Mouse (Mus musculus) kidney, adult 2 months (tissue): ENCODE data around the gene Evi5. TPM values are rescaled to one million over a fixed set of nuclear protein-coding genes. Genes with fewer than 3 reads are reported as not detected.

Experiments used
- DNase-seq: peaks from one replicate; pipeline ENCODE4 v3.0.0; 2021
- H3K27ac ChIP-seq: fragments of 200-500 bp; 2 replicates; pipeline ENCODE4 v1.5.1; 2012; ENCODE audit warnings: low read depth, low read length, control low read depth, inconsistent platforms; ENCODE audit not compliant: insufficient read depth
- H3K27me3 ChIP-seq: fragments of 200-500 bp; replicated peaks from 2 replicates; pipeline ENCODE4 v1.6.1; 2012; ENCODE audit warnings: mild to moderate bottlenecking, moderate library complexity, low read length, inconsistent platforms; ENCODE audit not compliant: control insufficient read depth, insufficient read depth
- H3K36me3 ChIP-seq: fragments of 200-500 bp; 2 replicates; pipeline ENCODE4 v1.6.1; 2012; ENCODE audit warnings: mild to moderate bottlenecking, moderate library complexity, low read length, inconsistent platforms; ENCODE audit not compliant: control insufficient read depth, insufficient read depth
- H3K4me1 ChIP-seq: fragments of 200-500 bp; 2 replicates; pipeline ENCODE4 v1.6.1; 2011; ENCODE audit warnings: low read length; ENCODE audit not compliant: control insufficient read depth, insufficient read depth
- H3K4me3 ChIP-seq: fragments of 200-500 bp; 2 replicates; pipeline ENCODE4 v1.5.1; 2011; ENCODE audit warnings: mild to moderate bottlenecking, low read depth, low read length, control low read depth; ENCODE audit not compliant: insufficient read depth
- CTCF ChIP-seq: fragments of 200-500 bp; conservative IDR thresholded peaks from 2 replicates; pipeline ENCODE4 v1.5.1; 2011; ENCODE audit warnings: low read depth, mild to moderate bottlenecking, control low read depth, low read length, moderate library complexity, mixed read lengths; ENCODE audit not compliant: insufficient read depth, insufficient read length
- POLR2A ChIP-seq: fragments of 200-500 bp; IDR thresholded peaks from one replicate; pipeline ENCODE4 v1.6.1; 2011; ENCODE audit warnings: low read depth, low read length, control low read depth
- WGBS: fragments of 180-500 bp; shearing (Covaris S2); methylation state at CpG from one replicate; pipeline ENCODE4 v1.1.7; 2018; 5-methylcytosine and 5-hydroxymethylcytosine counted together
- polyA plus RNA-seq: library from polyadenylated mRNA; depleted of rRNA; stranded (reverse); fragments of >200 nt; gene quantifications from 2 replicates; pipeline ENCODE4 v1.2.3, GENCODE M21; 2012

Gene Evi5
- polyA plus RNA-seq, 1 experiment = 39.0 TPM

DNA sequence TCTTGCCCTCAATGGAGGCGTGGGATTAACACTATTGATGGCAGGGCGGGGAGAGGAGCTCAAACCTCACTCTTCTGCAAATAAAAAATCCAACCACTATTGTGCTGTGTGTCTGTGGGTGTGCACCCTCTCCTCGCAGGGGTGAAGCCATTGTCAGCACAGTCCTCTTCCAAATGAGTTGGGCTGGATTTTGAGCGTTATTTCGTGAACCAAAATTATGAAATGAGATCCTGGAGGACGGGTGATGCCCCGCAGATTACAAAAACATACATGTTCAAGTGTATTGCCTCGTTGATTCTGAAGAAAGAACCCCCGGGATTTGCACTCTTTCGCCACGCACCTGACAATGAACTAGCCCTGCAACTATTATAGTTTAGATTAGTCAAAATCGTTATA lies 147.9 kb downstream of the Evi5 start:
- no peaks in the 10 kb centered on the region for H3K36me3 ChIP-seq
- no peak for DNase-seq
- WGBS = 24% methylated on average over 12 of the region's 12 CpGs
- H3K27me3 ChIP-seq = peaks cover 7% of the 10 kb centered on the region
- TF ChIP-seq POLR2A (no peak), CTCF (no peak)
- H3K4me3 ChIP-seq = no peak overlapping the region
- H3K4me1 ChIP-seq = peaks cover 9% of the 10 kb centered on the region; the same call in 1 of the 2 replicates
- no peak overlapping the region for H3K27ac ChIP-seq

GRCm38 (mm10) chr5:107726281-107727006 lies 148.5 kb downstream of the Evi5 start:
- Histone ChIP-seq H3K36me3 (no peaks in the 10 kb centered on the region), H3K4me3 (peak overlapping the region; percentile 15; the same call in 1 of the 2 replicates), H3K4me1 (peaks cover 9% of the 10 kb centered on the region; the same call in 1 of the 2 replicates), H3K27me3 (peaks cover 8% of the 10 kb centered on the region), H3K27ac (no peak overlapping the region)
- DNase-seq = no peak
- 2% methylated on average over 57 of the region's 57 CpGs for WGBS
- TF ChIP-seq POLR2A (no peak), CTCF (no peak)

DNA sequence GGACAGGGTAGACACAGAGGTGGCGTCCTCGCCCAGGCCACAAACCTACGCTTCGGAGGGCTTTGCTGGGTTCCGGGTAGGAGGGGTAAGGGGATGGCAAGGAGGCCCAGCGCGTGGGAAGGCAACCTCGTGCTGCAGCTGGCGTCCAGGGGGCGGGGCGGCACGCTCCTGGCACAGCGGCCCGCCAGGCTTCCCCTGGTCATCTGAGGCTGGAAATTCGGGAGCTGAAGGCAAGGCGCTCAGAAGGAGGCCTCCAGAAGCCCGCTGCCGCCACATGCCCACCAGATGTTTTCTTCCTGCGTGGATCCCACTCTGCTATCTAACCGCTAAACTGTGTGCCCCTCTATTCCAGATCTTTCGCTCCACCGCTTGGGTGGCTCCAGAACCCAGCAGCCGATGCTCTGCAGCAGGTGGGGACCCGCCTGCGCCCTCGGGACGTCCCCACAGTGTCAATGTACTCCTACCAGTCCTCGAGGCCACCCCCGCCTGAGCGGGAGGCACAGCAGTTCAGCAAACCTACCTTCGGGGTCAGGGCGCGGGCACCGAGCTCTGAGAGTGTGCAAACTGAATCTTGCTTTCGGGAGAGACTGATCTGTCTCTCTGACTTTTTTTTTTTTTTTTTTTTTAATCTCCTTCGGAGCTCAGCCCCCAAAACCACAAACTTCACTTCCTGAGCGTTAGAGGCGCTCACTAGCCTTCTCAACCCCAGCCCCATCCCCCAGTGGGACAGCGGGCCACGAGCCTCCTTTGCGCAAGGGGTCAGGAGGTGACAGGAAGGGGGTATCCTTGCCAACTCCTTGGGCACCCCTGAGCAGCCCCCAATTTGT lies 149.3 kb downstream of the Evi5 start, which contains the start of gene Gfi1:
Gene Gfi1, minus strand, starts transcription at position 602 of the 827 bp plus-strand sequence.
- Histone ChIP-seq H3K27me3 (peaks cover 9% of the 10 kb centered on the region), H3K36me3 (no peaks in the 10 kb centered on the region), H3K4me3 (peak within 1 kb of the TSS; percentile 15; the same call in 1 of the 2 replicates), H3K4me1 (peaks cover 9% of the 10 kb centered on the region; the same call in 1 of the 2 replicates), H3K27ac (no peak within 1 kb of the TSS)
- no peak for TF ChIP-seq CTCF
- no peak for TF ChIP-seq POLR2A
- WGBS = 2% methylated on average over 41 of the region's 41 CpGs
- DNase-seq = no peak

DNA sequence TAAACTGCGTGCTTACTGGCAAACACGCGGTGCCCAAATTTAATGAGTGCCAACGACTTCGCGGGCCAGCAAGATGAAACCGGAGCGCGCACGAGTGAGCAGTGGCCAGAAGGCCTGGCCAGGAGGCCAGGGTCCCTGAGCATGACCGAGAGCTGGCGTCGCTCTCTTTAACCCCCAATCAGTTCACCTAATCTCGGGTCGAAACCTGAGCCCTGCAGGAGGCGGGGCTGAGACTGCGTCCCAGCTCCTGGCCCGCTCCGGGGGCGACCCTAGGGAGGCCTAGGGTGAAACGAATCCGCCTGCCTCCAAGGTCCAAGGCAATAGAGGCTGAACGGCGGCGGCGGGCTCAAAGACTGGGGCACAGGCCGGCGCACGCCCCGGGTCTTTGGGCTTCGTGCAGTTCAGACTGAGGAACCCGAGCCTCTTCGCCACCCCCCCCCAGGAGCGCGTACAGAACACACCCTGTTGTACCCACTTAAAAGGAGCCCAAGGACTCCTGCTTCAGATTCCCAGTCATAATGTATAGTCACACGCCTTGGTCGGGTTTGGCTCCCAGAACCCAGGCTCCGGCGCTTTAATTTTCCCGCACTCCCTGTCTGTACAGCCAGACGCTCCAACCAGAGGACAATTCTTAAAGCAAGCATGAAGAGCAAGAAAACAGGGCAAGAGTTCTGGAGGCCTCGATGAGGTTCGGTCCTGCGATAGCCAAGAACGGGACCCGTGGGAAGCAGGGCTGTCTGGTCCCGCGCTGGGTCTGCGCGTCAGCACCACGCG lies 150.1 kb downstream of the Evi5 start:
- DNase-seq = no peak
- Histone ChIP-seq H3K27me3 (peaks cover 9% of the 10 kb centered on the region), H3K4me3 (no peak overlapping the region), H3K4me1 (peaks cover 9% of the 10 kb centered on the region; the same call in 1 of the 2 replicates), H3K36me3 (no peaks in the 10 kb centered on the region), H3K27ac (no peak overlapping the region)
- TF ChIP-seq POLR2A (no peak), CTCF (no peak)
- WGBS = 2% methylated on average over 52 of the region's 52 CpGs

DNA sequence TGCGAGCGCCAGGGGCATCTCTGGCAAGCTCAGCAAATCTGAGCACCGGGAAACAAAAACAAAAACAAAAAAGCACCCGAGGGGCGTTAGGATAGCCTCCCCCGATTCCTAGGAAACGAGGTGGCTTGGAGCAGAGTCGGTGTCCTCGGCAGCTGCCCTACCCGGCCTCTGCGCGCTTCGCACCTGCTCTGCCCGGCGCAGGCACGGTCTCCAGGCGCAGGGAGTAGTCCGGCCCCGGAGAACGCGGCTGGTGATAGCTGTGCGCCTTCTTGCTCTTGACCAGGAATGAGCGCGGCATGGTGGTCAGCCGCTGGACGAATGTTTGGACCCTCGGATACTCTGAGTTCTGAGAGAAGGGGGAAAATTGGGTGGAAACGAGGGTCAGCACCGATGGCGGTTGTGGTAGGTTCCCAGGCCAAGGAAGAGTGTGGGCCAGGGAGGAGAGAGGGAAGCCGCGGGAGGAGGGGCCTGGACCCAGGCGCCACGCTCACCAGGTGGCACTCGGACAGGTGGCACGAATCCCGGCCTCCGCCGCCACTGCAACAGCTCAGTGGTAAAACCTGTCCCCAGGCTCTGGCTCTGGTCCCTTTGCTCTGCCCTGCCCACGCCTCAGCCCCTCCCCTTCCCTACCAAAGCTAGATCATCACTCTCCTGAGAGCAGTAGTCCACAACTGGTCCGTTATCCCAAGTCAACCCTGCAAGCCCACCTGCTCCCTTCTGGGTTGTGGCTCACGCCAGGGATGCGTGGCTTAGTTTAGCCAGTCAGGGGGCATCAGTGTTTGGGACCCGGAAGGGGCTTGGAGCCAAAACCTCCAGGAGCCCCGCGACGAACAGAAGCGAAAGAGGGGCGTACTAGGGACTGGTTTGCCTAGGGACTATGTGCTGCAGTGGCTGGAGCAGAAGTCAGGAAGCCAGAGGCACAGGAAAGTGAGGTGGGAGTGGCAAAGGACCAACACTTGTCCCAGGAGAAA lies 151.1 kb downstream of the Evi5 start:
- no peaks in the 10 kb centered on the region for H3K36me3 ChIP-seq
- H3K4me3 ChIP-seq = no peak overlapping the region
- DNase-seq = no peak
- H3K4me1 ChIP-seq = peaks cover 9% of the 10 kb centered on the region; the same call in 1 of the 2 replicates
- H3K27ac ChIP-seq = no peak overlapping the region
- peaks cover 9% of the 10 kb centered on the region for H3K27me3 ChIP-seq
- 2% methylated on average over 49 of the region's 49 CpGs for WGBS
- TF ChIP-seq POLR2A (no peak), CTCF (no peak)

GRCm38 (mm10) chr5:107722661-107723532 lies 152.0 kb downstream of the Evi5 start:
- peaks cover 9% of the 10 kb centered on the region; the same call in 1 of the 2 replicates for H3K4me1 ChIP-seq
- no peak overlapping the region for H3K27ac ChIP-seq
- peak; percentile 20 for DNase-seq
- no peak overlapping the region for H3K4me3 ChIP-seq
- 4% methylated on average over 34 of the region's 34 CpGs for WGBS
- TF ChIP-seq CTCF (no peak), POLR2A (no peak)
- no peaks in the 10 kb centered on the region for H3K36me3 ChIP-seq
- peaks cover 9% of the 10 kb centered on the region for H3K27me3 ChIP-seq
